Mouse (Mus musculus) mammary gland, adult 2 months (tissue): ENCODE measurements around the gene Pramel4. TPM values are rescaled to one million over a fixed set of nuclear protein-coding genes. Genes with fewer than 3 reads are reported as not detected.

Experiments
- polyA plus RNA-seq: library from polyadenylated mRNA; depleted of rRNA; stranded (reverse); fragments of >200 nt; gene quantifications from 2 replicates; pipeline ENCODE4 v1.2.3, GENCODE M21; 2012; ENCODE audit warnings: low replicate concordance; rRNA removed

Gene Pramel4
- not detected in 2 replicates for polyA plus RNA-seq

GRCm38 (mm10) chr4:144058826-144059225 is at the start of gene Pramel4:
Gene Pramel4 (plus strand): TSS chr4:144059126.

GRCm38 (mm10) chr4:144106174-144106573 is 47.2 kb downstream of the Pramel4 start, which contains the start of gene Gm13102:
Gene Gm13102 (plus strand): TSS chr4:144106474.

Other genes with a start within 250 kb of the Pramel4 start
- gene Gm13084, start 243.0 kb upstream of the Pramel4 start, polyA plus RNA-seq: not detected in 2 replicates
- not detected in 2 replicates for gene Gm13103, start 212.6 kb upstream of the Pramel4 start, polyA plus RNA-seq
- not detected in 2 replicates for gene Pramef6, start 158.7 kb upstream of the Pramel4 start, polyA plus RNA-seq
- gene Pramef25, start 108.1 kb upstream of the Pramel4 start, polyA plus RNA-seq: not detected in 2 replicates
- not detected in 2 replicates for gene Gm13101, start 92.2 kb upstream of the Pramel4 start, polyA plus RNA-seq
- gene Pramef17, start 64.8 kb upstream of the Pramel4 start, polyA plus RNA-seq: not detected in 2 replicates
- gene Gm13102, start 47.3 kb downstream of the Pramel4 start, polyA plus RNA-seq: not detected in 2 replicates
- not detected in 2 replicates for gene Oog3, start 103.5 kb downstream of the Pramel4 start, polyA plus RNA-seq
- not detected in 2 replicates for gene Oog2, start 131.6 kb downstream of the Pramel4 start, polyA plus RNA-seq
- not detected in 2 replicates for gene C87977, start 154.2 kb downstream of the Pramel4 start, polyA plus RNA-seq
- not detected in 2 replicates for gene Pramel5, start 221.4 kb downstream of the Pramel4 start, polyA plus RNA-seq